Mouse (Mus musculus): ENCODE measurements around the gene Tep1.
"Not testable (repeated sequence)": the region's sequence is repeated elsewhere in the genome, so short reads cannot be mapped to it uniquely, and the experiment has no call there.

The Tep1 gene

DNA sequence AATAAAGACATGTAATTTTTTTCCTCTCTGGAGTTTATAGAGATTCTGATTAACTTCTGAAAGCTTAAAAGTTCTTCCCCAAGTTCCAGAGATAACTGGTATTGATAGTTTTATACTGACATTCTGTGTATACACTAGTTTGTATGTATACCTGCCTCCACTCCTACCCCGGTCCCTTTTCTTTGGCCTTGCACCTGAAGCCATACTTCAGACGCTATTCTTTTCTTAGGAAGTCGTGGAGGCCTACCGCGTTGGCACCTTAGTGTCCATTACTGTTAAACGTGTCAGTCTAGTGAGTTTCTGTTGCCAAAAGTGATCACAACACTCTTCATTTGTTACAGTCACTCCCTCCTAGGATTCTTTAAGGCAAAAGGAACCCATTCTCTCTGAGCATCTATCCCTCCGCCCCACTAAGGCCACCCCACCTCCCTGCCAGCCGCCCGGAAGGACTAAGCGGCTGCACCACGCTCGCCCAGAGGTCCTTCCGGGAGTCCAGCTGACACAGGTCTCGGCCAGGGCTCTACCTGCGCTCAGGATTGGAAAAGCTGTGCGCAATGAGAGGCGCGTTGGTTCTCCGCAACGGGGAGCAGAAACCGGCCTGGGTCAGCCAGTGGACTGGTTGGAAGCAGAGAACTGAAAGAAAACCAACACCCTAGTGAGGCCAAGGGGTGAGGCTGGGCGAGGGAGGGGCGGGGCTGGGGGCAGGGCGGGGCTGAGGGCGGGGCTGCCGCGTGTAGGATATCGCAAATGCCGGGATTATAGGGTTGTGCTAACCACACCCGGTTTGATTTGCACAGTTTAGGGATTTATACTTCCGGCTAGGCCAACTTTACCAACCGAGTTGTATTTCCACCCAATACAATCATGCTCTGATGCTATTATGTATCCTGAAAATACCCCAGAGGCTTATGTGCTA is at the start of gene Tep1:
Tep1 (minus strand) TSS at position 672 of the 916 bp plus-strand sequence.
- peak; percentile 58 for DNase-seq

- DNase-seq: no peak
These were observed 41.0 kb upstream of the Tep1 start for GRCm38 (mm10) chr14:50911356-50911755.

DNA sequence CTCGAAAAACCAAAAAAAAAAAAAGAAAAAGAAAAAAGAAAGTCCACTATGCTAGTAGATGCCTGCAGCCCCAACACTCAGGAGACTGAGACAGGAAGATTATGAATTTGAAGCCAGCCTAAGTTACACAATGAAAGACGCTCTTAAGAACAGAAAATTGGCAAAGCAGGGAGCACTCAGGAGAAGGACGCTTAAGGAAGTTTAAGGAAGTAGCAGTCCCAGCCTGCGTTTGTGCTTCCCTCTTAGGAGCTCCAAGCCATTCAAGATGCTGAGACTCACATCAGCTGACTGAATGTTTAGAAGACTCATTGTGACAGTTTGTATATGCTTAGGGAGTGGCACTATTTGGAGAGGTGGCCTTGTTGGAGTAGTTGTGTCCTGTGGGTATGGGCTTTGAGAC is 37.8 kb upstream of the Tep1 start:
- no peak for DNase-seq

GRCm38 (mm10) chr14:50905327-50905726 is 35.0 kb upstream of the Tep1 start:
- DNase-seq: not testable (repeated sequence)

GRCm38 (mm10) chr14:50904828-50905129 is 34.4 kb upstream of the Tep1 start:
- no peak for DNase-seq

- DNase-seq: peak; percentile 31
These were observed 33.8 kb upstream of the Tep1 start for GRCm38 (mm10) chr14:50903973-50904827.

GRCm38 (mm10) chr14:50897992-50898391 is 27.6 kb upstream of the Tep1 start:
- not testable (repeated sequence) for DNase-seq

DNA sequence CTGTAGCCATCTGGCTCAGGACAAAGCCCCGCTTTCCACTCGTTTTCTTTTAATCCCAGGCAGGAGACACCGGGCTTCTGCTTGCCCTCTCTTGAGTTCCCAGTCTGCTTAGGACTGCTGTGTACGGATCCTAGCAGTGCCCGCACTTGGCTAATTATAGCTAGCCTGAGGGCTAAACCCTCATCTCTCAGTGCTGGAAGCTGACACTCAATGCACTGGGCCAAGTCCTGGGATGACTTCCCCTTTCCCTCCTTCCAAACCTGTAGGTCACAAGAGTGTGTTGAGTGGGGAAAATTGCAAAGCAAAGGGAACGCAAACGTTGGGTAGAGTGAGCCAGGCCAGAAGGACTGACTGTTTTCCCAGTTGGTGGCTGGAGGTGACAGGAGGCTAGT is 27.0 kb upstream of the Tep1 start, which contains the start of gene Klhl33:
Klhl33 (minus strand) TSS at position 134 of the 392 bp plus-strand sequence.
- DNase-seq: no peak

DNA sequence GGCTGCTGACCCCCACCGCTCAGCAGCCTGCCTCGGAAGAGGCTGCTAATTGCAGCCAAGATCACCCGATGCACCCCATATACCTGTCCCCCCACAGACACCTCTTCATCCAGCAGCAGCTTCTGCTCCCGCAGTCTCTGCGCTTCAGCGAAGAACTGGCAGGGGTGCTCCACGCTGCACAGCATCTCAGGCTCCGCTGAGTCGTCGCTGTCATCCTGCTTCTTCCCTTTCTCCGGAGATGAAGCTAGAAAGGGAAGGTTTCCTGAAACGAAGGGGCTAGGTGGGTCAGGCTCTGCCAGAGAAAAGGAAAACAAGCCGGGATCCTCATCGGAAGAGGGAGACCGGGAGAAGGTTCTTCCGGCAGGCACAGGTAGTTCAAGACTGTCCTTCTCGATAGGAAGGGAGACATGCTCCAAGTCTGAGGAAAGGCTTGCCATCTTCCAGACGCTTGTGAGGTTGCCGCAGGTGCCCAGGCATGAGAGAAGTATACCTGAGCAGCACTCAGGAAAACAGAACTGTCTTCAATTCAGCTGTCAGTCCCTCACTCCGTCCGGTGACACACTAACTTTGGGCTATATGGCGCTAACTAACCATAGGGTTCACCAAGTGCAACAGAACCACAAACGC is 26.5 kb upstream of the Tep1 start:
- DNase-seq: peak; percentile 42

DNA sequence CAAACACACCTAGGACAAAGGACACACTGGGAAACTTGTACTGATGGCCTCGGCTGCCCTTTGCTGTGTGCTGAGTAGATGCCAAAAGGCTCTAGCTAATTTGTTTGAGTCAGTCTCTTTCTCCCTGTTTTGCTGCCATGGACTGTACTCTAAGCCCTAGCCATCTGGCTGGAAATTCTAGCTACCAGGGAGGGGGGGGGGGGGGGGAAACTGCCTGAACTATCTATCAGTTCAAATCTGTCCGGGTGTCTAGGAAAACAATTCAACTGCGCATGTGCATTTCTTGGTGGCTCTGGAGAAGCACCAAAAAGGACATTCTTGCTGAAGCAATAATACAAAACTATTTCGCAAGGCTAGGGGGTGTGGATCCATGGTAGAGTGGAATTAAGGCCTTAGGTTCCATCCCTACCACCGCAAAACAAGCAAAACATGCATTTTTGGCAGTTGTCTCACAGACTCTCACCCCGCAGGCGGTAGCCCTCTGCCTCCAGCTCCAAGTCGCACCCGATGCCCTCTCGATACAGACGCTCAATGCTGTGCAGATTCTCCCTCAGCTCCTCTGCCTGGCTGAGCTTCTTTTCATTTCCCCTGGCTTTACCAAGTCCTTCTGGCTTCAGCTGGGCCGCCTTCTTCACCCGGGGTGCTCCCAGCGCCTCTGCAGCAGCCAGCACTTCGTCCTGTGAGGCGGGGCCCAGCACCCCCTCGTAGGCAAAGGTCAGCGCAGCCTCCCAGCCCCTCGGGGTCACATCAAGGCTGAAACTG is 25.8 kb upstream of the Tep1 start:
- peak; percentile 47 for DNase-seq

DNA sequence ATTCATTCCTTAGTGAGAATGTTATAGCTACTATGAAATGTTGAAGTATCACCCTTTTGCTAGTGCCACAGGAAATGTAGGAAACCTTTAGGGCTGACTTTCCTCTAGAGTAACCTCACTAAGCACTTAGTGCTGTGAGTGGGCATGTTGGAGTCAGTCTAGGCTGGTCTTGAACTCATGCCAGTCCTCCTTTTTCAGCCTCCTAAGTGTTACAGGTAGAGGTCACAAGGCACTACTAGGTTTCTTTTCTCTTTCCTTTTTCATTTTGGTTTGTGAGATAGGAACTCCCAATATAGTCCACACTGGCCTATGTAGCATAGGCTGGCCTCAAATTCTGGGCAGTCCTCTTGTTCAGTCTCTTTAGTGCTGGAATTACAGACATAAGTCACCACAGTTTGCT is 25.0 kb upstream of the Tep1 start:
- no peak for DNase-seq

GRCm38 (mm10) chr14:50892541-50893459 is 22.4 kb upstream of the Tep1 start:
- DNase-seq: no peak

- no peak for DNase-seq
These were observed 21.7 kb upstream of the Tep1 start for GRCm38 (mm10) chr14:50892091-50892490.

GRCm38 (mm10) chr14:50891621-50892020 is 21.3 kb upstream of the Tep1 start:
- DNase-seq: no peak

- peak; percentile 57 for DNase-seq
These were observed 6.0 kb upstream of the Tep1 start for GRCm38 (mm10) chr14:50876236-50876950.

DNA sequence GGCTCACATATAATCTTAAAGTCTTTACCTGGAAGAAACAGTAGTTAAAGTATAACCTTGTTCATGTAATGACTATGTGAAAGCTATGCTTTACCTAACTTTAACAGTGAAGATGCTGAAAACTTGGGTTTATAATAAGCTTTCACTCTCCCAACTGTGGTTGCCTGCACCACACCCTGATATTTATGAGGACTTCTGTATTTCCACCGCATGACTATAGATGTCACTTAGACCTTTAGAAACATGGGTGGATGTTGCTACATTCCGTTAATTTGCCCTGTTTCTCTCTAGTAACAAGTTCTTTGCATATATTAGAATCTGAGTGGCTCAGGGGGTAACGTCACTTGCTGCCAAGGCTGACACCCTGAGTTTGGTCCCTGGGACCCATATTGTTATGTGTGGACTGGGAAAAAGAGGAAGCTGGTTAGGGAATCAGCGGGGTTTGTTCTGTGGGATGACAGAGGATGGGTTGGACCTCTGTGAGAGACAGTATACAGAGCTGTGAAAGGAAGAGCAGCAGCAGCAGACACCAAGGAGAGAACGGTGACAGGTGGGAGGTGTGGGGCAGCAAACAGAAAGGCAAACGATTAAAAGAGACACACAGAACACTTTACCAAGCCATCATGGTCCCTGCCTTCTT is 5.4 kb upstream of the Tep1 start:
- peak; percentile 17 for DNase-seq

DNA sequence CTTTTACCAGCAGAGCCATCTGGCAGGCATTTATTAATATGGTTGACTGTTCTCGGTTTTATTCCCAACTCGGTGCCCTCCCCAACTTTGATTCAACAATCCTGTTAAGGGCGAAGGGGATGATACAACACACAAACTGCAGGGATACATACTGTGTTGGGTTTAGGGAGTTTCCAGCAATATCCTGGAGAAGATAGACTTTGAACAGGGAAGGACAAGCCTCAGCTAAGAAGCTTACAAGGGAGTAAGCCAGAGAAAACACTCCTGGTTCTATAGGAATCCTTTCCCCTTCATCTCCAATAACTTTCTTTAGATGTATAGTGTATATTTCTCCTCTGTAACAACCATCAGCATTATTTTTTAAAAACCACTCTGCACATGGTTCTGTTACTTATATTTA is 4.8 kb upstream of the Tep1 start:
- DNase-seq: no peak

DNA sequence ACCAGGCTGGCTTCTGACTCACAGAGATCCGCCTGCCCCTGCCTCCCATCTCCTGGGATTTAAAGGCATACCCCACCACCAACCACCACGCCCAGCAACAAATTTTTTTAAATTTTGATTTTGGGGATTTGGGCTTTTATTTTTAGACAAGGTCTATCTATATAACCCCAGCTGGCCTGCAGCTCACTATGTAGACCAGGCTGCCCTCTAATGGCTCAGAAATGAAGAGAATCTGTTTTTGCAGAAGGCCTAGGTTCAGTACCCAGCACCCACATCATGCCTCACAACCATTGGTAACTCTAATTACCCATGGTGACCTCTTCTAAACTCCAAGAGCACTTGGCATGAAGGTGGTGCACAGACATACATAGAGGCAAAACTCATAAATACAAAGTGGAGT is 924 bp upstream of the Tep1 start:
- DNase-seq: no peak

GRCm38 (mm10) chr14:50870805-50871143 is 414 bp upstream of the Tep1 start:
- DNase-seq: no peak

GRCm38 (mm10) chr14:50868656-50869055 is 1.7 kb downstream of the Tep1 start:
- DNase-seq: no peak

Data from right cerebral cortex, adult 18-20 months (tissue).